Mouse (Mus musculus) gastrocnemius, postnatal 36 days (tissue): ENCODE data around the gene Scel. TPM values are rescaled to one million over a fixed set of nuclear protein-coding genes. Genes with fewer than 3 reads are reported as not detected.

Experiments
- DNase-seq, 2 experiments: peaks; one replicate each; pipeline ENCODE4 v3.0.0; 2022
- intact Hi-C: fragments of 180-260 bp; cut with DNase I; formaldehyde crosslinking; loops from one replicate; pipeline ENCODE4 v1.15.1; 2025
- total RNA-seq, 2 experiments: library from RNA; stranded (reverse); gene quantifications; 2 replicates each; pipeline ENCODE4 v1.2.3; 2021

The Scel gene
- total RNA-seq, 2 experiments from 2014 or later = 0.20 TPM; not detected in 1

DNA sequence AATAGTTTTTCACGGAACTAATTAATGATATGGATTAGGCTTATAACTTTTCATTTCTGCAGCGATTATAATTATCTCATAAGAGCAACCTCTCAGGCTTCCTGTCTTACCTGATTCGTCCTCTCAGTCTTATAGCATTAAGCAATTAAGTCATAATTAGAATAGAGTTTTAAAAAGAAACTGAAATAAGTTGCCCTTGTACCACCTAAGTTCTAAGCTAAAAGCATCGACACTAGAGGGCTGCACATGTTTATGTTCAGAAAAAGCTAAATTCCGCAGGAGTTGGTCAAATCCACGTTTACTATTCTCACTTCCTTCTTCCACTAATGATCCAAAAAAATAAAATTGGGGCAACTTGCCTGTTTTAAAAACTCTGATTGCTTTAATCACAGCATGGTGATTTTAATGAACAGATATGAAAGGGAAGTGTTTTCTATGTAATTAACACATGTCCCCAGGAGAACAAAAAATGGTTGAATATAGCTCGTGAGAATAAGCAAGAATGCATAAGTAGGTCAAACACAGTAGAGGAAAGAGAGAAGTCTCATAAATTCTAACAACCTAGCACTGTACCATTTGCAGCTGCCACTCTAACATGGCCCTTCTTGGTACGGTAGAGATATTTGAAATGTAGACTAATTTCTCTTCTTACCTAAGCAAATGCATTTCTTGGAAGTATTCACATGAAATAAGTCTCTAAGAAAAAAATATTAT lies 48.4 kb downstream of the Scel start:
- DNase-seq = no peak
- intact Hi-C loops = no loop called here

DNA sequence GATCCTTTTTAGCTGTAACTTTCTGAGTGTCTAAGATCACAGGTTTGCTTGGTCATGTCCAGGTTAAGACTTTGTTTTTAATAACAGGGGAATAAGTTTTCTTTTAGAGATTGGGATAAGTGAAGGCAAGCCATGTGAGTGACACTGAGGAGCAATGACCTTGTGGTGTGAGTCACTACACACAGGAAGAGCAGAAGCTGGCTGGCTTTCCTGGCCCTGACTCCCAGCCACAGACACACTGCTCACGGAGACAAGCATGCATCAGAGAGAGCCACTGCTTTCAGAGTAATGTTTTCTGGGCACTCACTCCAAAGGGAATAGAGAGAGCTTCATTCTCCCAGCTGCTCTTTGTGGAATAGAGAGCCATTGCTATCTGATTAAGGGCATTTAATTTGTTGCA lies 54.8 kb downstream of the Scel start:
- no peak for DNase-seq
- intact Hi-C loops = no loop called here

DNA sequence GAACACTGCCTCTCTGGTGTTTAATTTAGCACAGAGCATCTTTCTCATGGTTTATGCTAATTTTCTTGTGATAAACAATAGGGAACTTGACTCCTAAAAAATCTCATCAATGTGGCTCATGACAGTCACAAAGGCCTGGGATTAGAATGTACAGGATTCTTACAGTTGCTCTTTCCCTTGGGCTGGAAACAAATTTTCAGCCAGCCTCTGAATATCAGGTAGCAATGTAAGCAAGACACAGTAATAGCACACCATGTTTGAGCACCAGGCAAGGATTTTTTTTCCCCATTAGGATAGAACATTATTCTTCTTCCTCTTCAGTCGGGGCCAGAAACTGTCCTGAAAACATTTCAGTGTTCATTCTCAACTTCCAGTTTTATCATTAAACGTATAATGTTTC lies 55.3 kb downstream of the Scel start:
- intact Hi-C loops = no loop called here
- no peak for DNase-seq

DNA sequence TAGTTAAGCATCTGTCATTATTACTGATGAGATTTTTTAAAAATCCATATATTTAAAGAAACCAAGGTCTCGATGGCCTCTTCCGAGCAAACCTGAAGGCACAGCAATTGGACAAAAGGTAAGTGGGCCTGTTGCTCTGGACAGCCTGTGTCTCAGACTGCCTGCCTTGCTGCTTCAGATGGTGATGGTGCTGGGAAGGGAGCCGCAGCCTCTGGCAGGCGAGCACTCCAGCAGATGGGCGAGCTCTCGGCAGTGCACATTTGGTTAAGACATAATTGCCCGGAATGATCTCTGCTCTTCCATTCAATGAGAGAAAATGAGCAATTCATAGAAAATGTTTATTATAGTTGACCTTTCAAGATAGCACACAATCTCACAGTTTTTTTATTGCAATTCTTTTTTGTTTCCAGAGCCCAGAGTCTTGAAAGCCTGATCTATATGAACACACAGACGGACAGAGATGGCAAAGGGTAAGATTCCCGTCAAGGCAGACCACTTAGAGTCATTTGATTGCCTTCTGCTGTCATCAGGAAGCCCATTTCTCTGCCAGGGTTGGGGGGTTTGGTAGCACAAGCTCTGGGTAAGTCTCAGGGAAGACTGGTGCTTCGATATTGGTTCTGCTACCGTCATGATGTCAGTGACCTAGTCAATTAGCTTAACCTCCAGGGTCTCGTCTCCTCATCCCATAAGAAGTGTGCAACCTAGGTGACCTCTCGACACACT lies 58.6 kb downstream of the Scel start:
- no peak for DNase-seq
- intact Hi-C loops = no loop called here

DNA sequence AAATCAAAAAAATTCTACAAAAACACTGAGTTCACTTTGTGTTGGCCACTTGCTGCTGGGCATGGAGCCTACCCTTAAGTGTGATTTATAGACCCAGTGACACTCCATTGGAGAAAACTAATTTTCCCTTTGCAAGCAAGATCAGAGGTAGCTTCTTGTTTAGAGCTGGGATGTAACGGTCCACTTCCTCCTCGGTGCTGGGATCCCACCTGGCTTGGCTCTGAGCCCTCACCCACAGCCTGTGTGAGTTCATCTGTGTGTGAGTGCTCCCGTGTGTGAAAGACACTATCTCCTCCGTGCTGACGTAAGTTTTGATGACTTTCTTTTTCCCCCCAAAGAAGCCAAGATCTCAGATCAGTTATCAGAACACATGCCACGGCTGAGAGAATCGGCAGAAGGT lies 62.7 kb downstream of the Scel start:
- no peak for DNase-seq
- intact Hi-C loops = no loop called here

DNA sequence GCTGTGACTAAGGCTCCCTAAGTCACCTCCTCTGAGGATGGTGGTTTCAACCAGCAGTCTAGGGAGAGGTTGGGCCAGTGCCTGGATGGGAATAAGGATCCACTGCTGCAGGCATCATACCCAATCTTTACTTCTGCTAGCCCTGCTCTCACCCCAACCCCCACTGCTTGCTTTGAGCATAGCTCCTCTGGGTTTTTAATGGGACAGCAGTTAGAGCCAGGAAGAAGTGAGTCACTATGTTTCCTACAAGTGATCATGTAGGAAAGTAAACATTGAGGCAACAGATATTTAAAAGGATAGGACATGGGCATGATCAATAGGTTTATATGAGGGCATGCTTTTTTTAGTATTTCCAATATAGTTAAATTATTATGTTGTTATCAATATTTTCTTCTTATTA lies 63.9 kb downstream of the Scel start:
- DNase-seq = no peak
- intact Hi-C loops = no loop called here

DNA sequence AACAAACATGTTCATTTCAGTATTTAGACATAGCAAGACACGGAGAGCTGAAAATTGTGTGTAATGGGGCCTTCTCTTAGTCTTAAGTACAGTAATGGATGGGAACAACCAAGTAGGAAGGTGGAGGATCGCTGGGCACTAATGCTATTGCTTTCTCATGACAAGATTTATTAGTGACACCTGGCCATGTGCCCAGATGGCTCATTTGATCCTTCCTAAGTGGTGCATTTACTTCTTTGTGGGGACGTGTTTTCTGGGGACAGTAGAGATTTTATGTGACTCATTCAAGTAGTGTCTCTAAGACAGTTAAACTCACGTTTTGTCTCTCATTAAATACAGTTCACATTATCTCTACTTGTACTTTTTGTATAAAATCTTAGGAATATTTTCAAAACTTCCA lies 73.5 kb downstream of the Scel start:
- intact Hi-C loops = no loop called here
- DNase-seq = no peak

DNA sequence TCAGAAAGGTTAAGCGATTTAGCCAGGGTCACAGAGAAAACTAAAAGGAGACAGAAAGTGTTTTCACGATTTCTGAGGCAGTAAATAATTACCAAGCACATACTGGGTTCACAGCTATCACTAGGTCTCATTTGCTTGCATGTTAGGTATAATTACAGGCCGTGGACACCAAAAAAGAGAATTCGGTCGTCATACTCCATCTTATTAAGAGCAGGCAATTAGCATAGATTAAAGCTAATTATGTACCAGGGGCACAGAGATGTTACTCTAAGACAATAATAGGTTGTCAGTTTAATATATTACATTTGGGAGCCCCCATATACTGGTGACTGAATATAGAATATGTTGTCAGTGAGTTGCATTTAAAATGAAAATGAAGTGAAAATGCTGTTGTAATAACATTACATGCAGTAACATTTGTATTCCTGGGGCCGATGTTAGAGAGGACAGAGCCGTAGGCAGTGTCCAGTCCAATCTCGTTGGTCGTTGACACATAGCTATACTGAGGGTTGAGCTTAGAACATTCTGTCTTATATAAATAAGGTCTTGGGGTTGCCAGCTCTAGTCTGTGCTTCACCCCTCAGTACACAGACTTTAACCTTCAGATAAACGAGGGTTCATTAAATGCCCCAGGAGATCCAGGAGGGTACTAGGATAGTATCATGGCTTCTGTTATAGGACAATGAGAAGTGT lies 74.2 kb downstream of the Scel start:
- intact Hi-C loops = no loop called here
- no peak for DNase-seq

DNA sequence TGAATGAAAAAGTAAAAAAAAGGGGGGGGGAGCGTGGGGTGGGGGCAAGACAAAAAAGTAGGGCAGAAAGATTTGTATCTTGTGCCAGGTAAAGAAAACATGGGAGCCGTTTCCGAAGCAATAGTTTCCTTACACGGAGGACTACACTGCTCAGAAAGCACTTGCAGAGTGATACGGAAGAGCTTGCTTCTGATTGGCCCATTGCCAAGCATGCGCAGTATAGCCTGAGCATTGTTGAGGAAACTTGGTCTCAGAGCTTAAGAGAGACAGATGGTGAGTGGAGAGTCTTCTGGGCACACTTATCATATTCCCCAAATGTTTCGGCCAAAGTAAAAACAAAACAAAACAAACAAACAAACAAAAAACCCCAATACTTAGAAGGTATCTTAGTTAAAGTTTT lies 76.7 kb downstream of the Scel start:
- no peak for DNase-seq
- intact Hi-C loops = no loop called here

DNA sequence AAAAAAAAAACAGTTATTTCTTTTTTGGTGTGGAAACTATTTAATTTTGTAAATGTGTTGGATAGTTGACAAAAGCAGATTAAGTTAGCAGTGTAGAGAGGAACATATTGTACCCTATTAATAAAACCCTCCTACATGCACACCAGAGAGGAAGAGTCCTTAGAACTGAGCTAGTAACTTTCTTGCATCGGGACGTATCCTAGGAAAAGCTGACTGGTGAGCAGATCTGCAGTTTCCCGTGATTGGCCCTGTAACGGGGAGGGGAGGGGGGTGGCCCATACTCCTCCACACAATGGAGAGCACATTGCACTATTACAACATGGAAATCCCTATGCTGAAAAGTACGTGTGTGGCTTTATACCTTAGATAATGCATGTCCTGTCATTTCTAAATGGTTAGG lies 82.7 kb downstream of the Scel start:
- no peak for DNase-seq
- intact Hi-C loops = no loop called here

DNA sequence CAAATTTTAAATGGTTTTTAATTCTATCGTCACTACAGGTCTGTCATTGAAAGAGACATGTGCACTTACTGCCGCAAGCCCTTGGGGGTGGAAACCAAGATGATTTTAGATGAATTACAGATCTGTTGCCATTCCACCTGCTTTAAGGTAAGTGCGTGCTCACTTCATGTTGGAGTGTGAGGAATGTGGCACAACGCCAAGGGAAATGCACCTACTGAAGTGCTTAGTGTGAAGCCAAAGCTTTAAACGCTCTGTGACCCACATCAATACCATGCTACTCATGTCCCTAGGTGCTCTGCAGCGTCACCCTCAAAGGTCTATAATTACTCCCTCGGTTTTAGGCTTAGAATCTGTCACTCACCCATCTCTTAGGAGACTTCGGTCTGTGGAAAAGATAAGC lies 94.9 kb downstream of the Scel start:
- intact Hi-C loops = no loop called here
- DNase-seq = no peak

DNA sequence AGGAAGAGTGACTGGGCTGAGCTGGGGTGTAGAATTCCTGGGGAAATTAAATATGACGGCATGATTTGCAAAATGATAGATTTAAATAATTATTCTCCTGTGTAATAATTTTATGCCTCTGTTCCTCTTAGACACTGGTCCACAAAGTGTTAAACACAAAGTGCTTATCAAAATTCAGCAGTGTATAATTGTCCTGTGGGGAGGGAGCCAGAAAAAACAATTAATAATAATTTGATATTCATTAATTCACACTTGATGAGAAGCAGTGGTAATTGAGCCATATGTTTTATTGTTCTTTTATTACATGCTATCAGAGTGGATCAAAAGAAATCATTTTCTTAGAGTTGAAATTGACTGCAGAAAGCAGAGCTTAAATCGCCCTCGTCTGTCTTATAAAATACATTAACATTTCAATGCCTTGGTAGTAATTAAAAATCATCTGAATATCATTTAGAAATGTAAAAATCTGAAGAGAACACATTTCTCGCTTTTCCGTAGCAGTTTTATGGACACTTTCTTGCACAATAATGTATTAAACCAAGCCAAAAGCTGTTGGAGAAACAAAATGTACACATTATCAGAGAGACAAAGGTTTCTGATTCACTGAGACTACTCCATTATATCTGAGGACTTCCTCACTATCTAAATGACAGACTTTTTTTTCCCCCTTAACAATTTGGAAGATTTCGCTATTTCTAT lies 100.6 kb downstream of the Scel start:
- intact Hi-C loops = no loop called here
- DNase-seq = no peak

DNA sequence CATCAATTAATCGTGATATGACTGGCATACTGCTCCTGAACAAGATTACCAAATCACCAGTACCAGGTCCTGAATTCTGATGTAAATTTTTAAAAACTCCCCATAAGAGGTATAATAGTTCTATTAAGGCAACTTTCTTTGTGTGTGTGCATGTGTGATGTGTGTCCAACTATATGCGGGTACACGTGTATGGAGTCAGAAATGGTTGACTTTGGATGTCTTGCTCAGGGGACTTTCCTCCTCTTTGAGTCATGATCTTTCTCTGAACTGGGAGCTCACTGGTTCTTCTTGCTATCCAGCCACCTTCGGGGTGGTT lies 101.1 kb downstream of the Scel start:
- intact Hi-C loops = no loop called here
- no peak for DNase-seq

DNA sequence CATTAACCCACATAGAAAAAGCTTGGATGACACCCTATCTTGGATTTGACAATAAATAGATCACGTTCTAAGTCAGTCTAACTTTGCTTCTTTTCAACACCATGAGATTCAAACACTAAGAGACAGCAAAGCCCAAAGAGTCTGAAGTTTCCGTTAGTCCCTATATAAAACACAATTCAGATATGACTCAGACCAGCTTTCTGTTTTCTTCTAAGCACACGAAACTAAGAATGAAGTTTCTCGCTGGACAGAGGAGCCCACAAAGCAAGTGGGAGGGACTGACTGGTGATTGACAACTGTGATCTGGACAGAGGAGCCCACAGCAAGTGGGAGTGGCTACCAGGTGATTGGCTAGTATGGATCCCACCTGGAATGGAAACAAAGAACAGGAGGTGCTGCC lies 106.6 kb downstream of the Scel start:
- intact Hi-C loops = no loop called here
- DNase-seq = no peak

DNA sequence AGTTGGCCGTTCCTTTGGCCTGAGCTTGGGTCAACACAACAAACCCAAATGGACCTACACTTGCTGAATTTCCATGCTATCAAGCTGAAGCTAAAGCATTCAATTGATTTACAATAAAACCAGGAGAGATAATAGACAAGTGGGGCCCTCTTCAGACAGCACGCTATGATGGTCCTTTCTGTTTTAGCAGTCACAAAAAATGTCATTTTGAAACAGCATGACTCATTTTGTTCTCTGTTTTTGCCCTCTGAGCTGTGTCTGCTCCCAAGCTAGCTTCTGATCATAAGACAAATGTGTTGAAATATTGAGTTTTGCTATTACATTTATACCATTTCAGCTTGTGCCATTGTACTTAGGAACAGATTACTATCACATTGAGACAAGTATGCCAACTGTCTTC lies 108.1 kb downstream of the Scel start:
- no peak for DNase-seq

DNA sequence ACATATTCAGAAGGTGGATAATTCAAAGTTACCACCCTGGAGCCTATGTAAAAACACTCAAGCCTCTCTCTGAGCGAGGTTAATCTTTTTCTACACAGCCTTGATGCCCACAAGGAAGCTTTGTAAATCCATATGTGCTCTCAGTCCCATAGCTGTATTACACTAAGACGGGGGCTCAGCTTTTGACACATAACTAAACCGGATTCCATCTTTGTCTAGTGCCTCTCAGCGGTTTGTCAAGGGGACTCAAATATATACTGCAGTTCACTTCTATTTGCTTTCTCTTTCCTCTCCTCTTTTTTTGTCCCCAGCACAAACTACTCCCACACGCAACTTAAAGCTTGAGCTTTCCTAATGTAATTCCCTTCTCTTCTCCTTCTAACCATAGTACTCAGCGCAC lies 113.0 kb downstream of the Scel start:
- intact Hi-C loops = no loop called here
- no peak for DNase-seq

More for the DNA sequence above, 108.1 kb downstream of the Scel start:
- intact Hi-C loops = no loop called here

DNA sequence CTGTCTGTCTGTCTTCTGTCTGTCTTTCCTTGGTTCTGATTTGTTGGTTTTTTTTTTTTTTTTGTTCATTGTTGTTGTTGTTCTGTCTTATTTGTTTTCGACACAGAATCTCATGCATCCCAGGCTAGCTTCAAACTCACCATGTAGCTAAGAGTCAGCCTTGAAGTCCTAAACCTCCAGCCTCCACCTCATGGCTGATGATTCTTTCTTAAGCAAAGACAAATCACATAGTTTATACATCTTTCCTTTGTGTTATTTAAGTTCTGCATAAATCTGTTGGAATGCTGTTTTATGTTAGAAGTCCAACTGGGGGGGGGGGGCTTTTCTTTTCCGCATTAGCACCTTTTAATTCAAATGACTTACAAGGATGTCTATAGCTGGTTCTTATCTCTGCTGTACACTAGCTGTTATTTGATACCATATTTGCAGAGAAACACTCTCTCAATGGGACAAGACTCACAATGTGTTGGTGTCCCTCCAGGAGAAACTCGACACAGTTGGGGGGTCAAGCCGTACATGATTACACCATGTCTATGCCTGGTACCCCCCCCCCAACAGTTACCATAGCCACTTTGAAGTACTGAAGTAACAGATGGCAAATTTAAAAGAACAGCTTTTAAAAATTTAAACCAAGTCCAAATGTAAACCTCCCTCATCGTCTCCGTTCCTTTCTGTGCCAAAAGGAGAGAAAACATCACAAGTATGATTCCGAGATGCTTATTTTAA lies 116.7 kb downstream of the Scel start:
- no peak for DNase-seq
- intact Hi-C loops = no loop called here

DNA sequence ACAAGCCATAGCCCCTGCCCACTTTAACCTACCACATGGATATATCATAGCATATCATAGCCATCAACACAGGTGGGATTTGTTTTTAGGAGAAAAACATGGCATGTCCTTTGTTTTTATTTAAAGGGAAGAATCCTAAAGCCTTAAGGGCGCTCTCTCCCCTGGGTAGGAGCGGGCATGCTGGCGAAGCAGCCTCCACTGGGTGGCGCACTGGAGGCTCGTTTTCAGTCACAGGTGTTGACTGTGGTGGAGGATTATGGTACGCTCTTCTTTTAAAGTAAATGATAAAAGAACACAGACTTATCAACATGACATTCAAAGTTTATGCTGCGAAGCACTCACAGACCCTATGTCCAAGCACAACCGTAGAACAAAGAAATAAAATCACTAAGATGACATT lies 117.4 kb downstream of the Scel start:
- intact Hi-C loops = no loop called here
- DNase-seq = no peak

DNA sequence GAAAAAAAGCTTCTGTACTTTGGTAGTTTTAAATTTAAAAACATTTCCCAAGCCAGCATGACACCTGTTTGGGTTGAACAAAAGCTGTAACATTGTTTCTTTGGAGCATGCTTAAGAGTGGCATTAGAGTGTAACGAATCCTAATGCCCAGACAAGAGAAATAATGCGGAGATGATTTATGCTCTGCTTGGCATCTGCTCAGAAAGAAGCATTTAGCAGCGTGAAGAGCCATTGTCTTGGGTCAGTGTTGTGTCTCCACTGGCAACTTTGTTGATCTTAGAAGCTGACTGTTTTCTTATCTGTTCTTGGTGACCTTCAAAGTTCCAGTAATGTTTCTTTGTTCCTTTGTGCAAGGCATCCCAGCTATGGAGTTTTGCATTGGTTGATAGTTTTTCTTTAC lies 130.8 kb downstream of the Scel start:
- DNase-seq = no peak
- intact Hi-C loops = no loop called here

DNA sequence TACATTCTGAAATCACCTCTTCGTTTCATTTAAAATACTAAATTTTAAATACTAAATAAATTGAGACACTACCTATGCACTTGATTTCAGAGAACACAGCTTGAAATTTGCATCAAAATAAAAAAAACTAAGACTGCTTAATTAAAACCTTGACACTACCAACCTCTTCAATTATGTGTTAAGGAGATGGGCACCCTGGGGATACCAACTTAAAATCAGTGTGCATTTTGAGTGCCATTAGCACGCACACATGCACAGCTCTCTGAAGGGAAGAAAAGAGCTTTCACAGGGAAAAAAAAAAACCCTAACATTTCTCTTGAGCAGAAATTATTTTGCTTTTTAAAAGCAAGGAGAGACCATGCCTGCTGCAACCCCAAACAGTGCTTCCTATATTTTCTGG lies 134.8 kb downstream of the Scel start:
- intact Hi-C loops = no loop called here
- DNase-seq = no peak
